Mouse (Mus musculus) heart, adult 2 months (tissue): ENCODE measurements at regions not wholly inside any gene's neighbourhood (a gene's known extent, or its start where the extent isn't known, plus 50 kb on each side); places are given as distances from the start of the nearest gene placed in this dataset.

Source experiments
- DNase-seq, 2 experiments: peaks; one replicate each; pipeline ENCODE4 v3.0.0; 2021
- H3K27ac ChIP-seq: fragments of 200-600 bp; 2 replicates; pipeline ENCODE4 v1.8.1; 2022
- H3K27me3 ChIP-seq: fragments of 200-500 bp; 2 replicates; pipeline ENCODE4 v1.6.1; 2012; ENCODE audit warnings: mild to moderate bottlenecking, low read length, inconsistent platforms, mixed read lengths; ENCODE audit not compliant: control insufficient read depth, insufficient read depth
- H3K36me3 ChIP-seq: fragments of 200-500 bp; 2 replicates; pipeline ENCODE4 v1.6.1; 2012; ENCODE audit warnings: low read length, inconsistent platforms; ENCODE audit not compliant: control insufficient read depth, insufficient read depth
- H3K4me1 ChIP-seq: fragments of 200-500 bp; 2 replicates; pipeline ENCODE4 v1.6.1; 2011; ENCODE audit warnings: low read length; ENCODE audit not compliant: control insufficient read depth, insufficient read depth
- H3K4me3 ChIP-seq: fragments of 200-600 bp; 2 replicates; pipeline ENCODE4 v1.8.1; 2022
- H3K79me2 ChIP-seq: fragments of 200-500 bp; replicated peaks from 2 replicates; pipeline ENCODE4 v1.6.1; 2012; ENCODE audit warnings: mild to moderate bottlenecking, inconsistent platforms, low read length, moderate library complexity, mixed read lengths; ENCODE audit not compliant: control insufficient read depth, insufficient read depth
- H3K9ac ChIP-seq: fragments of 200-500 bp; 2 replicates; pipeline ENCODE4 v1.6.1; 2012; ENCODE audit warnings: low read depth, mild to moderate bottlenecking, control low read depth, inconsistent platforms, low read length, mixed read lengths
- CTCF ChIP-seq: fragments of 200-600 bp; IDR thresholded peaks from 2 replicates; pipeline ENCODE4 v1.8.1; 2022; ENCODE audit warnings: antibody characterized with exemption, mild to moderate bottlenecking, moderate library complexity
- EP300 ChIP-seq: fragments of 200-500 bp; IDR thresholded peaks from 2 replicates; pipeline ENCODE4 v1.6.1; 2011; ENCODE audit warnings: low read depth, low read length, control low read depth; ENCODE audit not compliant: insufficient read depth
- POLR2A ChIP-seq: fragments of 200-500 bp; IDR thresholded peaks from 2 replicates; pipeline ENCODE4 v1.6.1; 2011; ENCODE audit warnings: mild to moderate bottlenecking, low read depth, low read length, control low read depth; ENCODE audit not compliant: insufficient read depth
- WGBS: fragments of 180-500 bp; shearing (Covaris S2); methylation state at CpG from one replicate; pipeline ENCODE4 v1.1.7; 2018; 5-methylcytosine and 5-hydroxymethylcytosine counted together
- intact Hi-C: fragments of 180-260 bp; cut with DNase I; formaldehyde crosslinking; loops from one replicate; pipeline ENCODE4 v1.15.1; 2025

DNA sequence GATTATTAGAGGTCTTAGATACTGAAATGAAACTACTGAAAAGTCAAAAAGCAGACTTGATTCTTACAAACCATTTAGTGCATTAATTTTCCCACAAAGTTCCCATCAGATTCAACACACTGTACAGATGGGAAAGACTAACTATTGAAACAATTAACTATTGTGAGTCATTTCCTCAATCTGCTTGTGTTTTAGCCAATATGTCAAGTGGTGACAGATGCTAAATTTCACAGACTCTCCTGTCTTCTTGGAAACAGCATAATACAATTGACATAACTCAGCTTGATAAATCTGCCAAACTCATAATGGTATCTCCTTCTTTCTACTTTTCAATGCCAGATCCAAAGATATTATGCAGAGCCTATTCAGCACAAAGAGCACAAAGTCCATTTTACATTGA is 213.0 kb upstream of the Gm10306 start:
- no peak for DNase-seq
- TF ChIP-seq POLR2A (no peak), CTCF (no peak), EP300 (no peak)
- intact Hi-C loops, result no loop called here

GRCm38 (mm10) chr4:94349273-94349672 is 207.1 kb upstream of the Gm10306 start:
- WGBS, result 53% methylated on average over 1 of the region's 1 CpGs
- no peak overlapping the region for H3K9ac ChIP-seq
- H3K36me3 ChIP-seq, result no peaks in the 10 kb centered on the region
- H3K27me3 ChIP-seq, result no peaks in the 10 kb centered on the region
- no peaks in the 10 kb centered on the region for H3K79me2 ChIP-seq
- TF ChIP-seq EP300 (no peak), POLR2A (no peak), CTCF (no peak)
- no peaks in the 10 kb centered on the region for H3K4me1 ChIP-seq
- no peak for DNase-seq
- no peak overlapping the region for H3K27ac ChIP-seq
- H3K4me3 ChIP-seq, result no peak overlapping the region
- intact Hi-C loops, result no loop called here

More for the DNA sequence above, 213.0 kb upstream of the Gm10306 start:
- Histone ChIP-seq H3K27me3 (no peaks in the 10 kb centered on the region), H3K36me3 (no peaks in the 10 kb centered on the region), H3K4me3 (no peak overlapping the region), H3K79me2 (no peaks in the 10 kb centered on the region), H3K27ac (no peak overlapping the region), H3K9ac (no peak overlapping the region), H3K4me1 (no peaks in the 10 kb centered on the region)

- TF ChIP-seq CTCF (no peak), POLR2A (no peak), EP300 (no peak)
- no peak for DNase-seq
- Histone ChIP-seq H3K27ac (no peak overlapping the region), H3K79me2 (no peaks in the 10 kb centered on the region), H3K9ac (no peak overlapping the region), H3K4me3 (no peak overlapping the region), H3K36me3 (no peaks in the 10 kb centered on the region), H3K4me1 (no peaks in the 10 kb centered on the region), H3K27me3 (no peaks in the 10 kb centered on the region)
- intact Hi-C loops, result no loop called here
- WGBS, result 56% methylated on average over 1 of the region's 1 CpGs
Observed at GRCm38 (mm10) chr4:94356982-94357381, 199.4 kb upstream of the Gm10306 start.

GRCm38 (mm10) chr4:94360810-94361527 is 195.4 kb upstream of the Gm10306 start:
- no peak overlapping the region for H3K27ac ChIP-seq
- intact Hi-C loops, result no loop called here
- no peaks in the 10 kb centered on the region for H3K4me1 ChIP-seq
- no peaks in the 10 kb centered on the region for H3K79me2 ChIP-seq
- 85% methylated on average over 13 of the region's 13 CpGs for WGBS
- no peak for DNase-seq
- TF ChIP-seq POLR2A (no peak), CTCF (no peak), EP300 (no peak)
- no peaks in the 10 kb centered on the region for H3K36me3 ChIP-seq
- H3K9ac ChIP-seq, result no peak overlapping the region
- no peak overlapping the region for H3K4me3 ChIP-seq
- no peaks in the 10 kb centered on the region for H3K27me3 ChIP-seq

GRCm38 (mm10) chr4:94361528-94362217 is 194.7 kb upstream of the Gm10306 start:
- Histone ChIP-seq H3K79me2 (no peaks in the 10 kb centered on the region), H3K9ac (no peak overlapping the region), H3K27ac (no peak overlapping the region), H3K4me3 (no peak overlapping the region), H3K4me1 (no peaks in the 10 kb centered on the region), H3K36me3 (no peaks in the 10 kb centered on the region), H3K27me3 (no peaks in the 10 kb centered on the region)
- 74% methylated on average over 12 of the region's 12 CpGs for WGBS
- no peak for TF ChIP-seq CTCF
- TF ChIP-seq POLR2A, result no peak
- no peak for TF ChIP-seq EP300
- no peak for DNase-seq
- intact Hi-C loops, result no loop called here

- H3K27me3 ChIP-seq, result no peaks in the 10 kb centered on the region
- H3K4me1 ChIP-seq, result no peaks in the 10 kb centered on the region
- no peak overlapping the region for H3K4me3 ChIP-seq
- 78% methylated on average over 4 of the region's 4 CpGs for WGBS
- H3K79me2 ChIP-seq, result no peaks in the 10 kb centered on the region
- no peaks in the 10 kb centered on the region for H3K36me3 ChIP-seq
- intact Hi-C loops, result no loop called here
- no peak overlapping the region for H3K9ac ChIP-seq
- H3K27ac ChIP-seq, result no peak overlapping the region
- DNase-seq, result no peak
- TF ChIP-seq EP300, result no peak
- no peak for TF ChIP-seq CTCF
- TF ChIP-seq POLR2A, result no peak
Observed at GRCm38 (mm10) chr4:94365375-94365774, 191.0 kb upstream of the Gm10306 start.
